Mouse (Mus musculus): ENCODE data around the gene Adh6a. TPM values are rescaled to one million over a fixed set of nuclear protein-coding genes. Genes with fewer than 3 reads are reported as not detected.

Gene Adh6a
- total and polyA plus RNA-seq, 3 experiments, result 1.5 TPM; not detected in 2

DNA sequence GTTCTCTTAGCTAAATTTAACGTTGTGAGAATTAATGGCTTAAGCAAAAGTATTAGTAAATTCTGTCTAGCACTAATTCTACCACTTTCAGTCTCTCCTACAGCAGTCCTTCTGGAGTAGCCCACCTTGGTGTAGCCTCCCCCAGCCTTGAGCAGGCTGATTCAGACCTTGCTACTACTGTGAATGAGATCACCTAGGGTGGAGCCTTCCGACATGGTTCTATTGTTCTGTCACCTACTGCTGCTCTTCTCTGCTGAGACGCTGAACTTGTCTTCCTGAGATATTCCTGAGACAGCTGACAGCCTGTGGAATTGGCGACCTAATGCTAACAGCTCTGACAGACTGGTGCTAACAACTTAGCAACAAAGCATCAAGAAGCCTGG is 8.6 kb upstream of the Adh6a start:
- H3K79me2 ChIP-seq (ENCODE audit: control insufficient read depth, insufficient read depth, low read length, poor library complexity), result no peaks in the 10 kb centered on the region
- no peak overlapping the region for H3K9ac ChIP-seq (ENCODE audit: control insufficient read depth, low read depth, low read length, poor library complexity, severe bottlenecking)
- no peak overlapping the region for H3K27ac ChIP-seq (ENCODE audit: control insufficient read depth, low read depth, low read length)
- no peaks in the 10 kb centered on the region for H3K36me3 ChIP-seq (ENCODE audit: control insufficient read depth in 1 of 2, insufficient read depth in 2 of 2, low read length in 2 of 2)
- no peak for DNase-seq (ENCODE audit: low read depth, low spot score)
- H3K9me3 ChIP-seq (replicated peaks; ENCODE audit: insufficient read depth, low read length), result no peaks in the 10 kb centered on the region
- TF ChIP-seq ZMIZ1 (IDR thresholded peaks at IDR 0.05; ENCODE audit: low read depth, low read length), result no peak
- no peak for TF ChIP-seq ZNF384 (IDR thresholded peaks at IDR 0.05; ENCODE audit: low read depth, low read length)
- TF ChIP-seq ETS1 (IDR thresholded peaks at IDR 0.05; ENCODE audit: low read depth, low read length), result no peak
- TF ChIP-seq POLR2A (IDR thresholded peaks at IDR 0.05; ENCODE audit: control insufficient read depth in 1 of 2, insufficient read depth in 1 of 2, low read depth in 1 of 2, low read length in 2 of 2, poor library complexity in 1 of 2), result no peak
- no peak for TF ChIP-seq SMC3 (IDR thresholded peaks at IDR 0.05; ENCODE audit: low read depth, low read length)
- no peak overlapping the region for H3K4me3 ChIP-seq (ENCODE audit: control insufficient read depth in 1 of 2, insufficient read depth in 1 of 2, low read depth in 2 of 2, low read length in 2 of 2)
- peaks cover 2 to 5% of the 10 kb centered on the region in 2 experiments; a peak in 3 of 4 replicates for H3K27me3 ChIP-seq (ENCODE audit: control insufficient read depth in 1 of 2, insufficient read depth in 2 of 2, low read length in 2 of 2)
- H3K4me1 ChIP-seq (ENCODE audit: control insufficient read depth in 1 of 2, insufficient read depth in 2 of 2, low read length in 2 of 2), result no peaks in the 10 kb centered on the region

DNA sequence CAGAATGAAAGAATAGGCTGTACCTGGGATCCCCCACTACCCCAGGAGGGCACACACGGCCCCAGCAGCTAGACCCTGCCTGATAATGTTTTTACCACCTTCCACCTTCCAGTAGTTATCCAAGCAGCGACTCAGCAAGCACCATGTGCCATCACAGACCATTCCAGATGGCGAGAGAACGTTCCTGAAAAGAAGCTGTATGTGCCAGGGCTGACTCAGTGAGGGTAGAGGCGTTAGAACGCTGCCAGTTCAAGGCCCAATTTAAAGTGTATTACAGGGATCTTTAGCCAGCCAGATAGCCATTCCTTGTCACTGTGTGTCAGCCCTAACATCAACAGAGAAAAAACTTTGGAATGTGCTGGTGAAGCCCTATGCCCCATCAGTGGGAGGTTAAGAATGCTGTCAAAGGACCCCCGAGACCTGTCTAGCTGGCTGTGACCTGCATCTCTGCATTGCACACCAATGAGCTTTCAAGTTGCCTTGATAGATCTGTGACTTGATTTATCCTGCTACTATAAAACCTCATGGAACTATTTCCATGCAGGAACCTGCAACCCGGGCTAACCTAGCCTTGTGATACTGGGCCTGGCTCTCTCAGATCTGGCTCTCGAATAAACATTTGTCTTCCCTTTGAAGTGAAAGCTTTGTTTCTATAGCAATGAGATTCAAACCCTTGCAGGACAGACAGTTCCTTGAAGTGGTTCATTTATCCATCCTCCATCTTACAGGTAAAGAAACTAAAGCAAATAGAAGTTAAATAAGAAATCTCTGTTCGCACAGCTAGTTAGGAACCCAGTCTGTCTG is 7.4 kb upstream of the Adh6a start:
- Histone ChIP-seq H3K4me1 (ENCODE audit: control insufficient read depth in 1 of 2, insufficient read depth in 2 of 2, low read length in 2 of 2) (no peaks in the 10 kb centered on the region), H3K9ac (ENCODE audit: control insufficient read depth, low read depth, low read length, poor library complexity, severe bottlenecking) (no peak overlapping the region), H3K9me3 (replicated peaks; ENCODE audit: insufficient read depth, low read length) (no peaks in the 10 kb centered on the region), H3K4me3 (ENCODE audit: control insufficient read depth in 1 of 2, insufficient read depth in 1 of 2, low read depth in 2 of 2, low read length in 2 of 2) (no peak overlapping the region), H3K27me3 (ENCODE audit: control insufficient read depth in 1 of 2, insufficient read depth in 2 of 2, low read length in 2 of 2) (peaks cover 2% of the 10 kb centered on the region in 2 experiments; a peak in 2 of 4 replicates), H3K36me3 (ENCODE audit: control insufficient read depth in 1 of 2, insufficient read depth in 2 of 2, low read length in 2 of 2) (no peaks in the 10 kb centered on the region), H3K27ac (ENCODE audit: control insufficient read depth, low read depth, low read length) (no peak overlapping the region), H3K79me2 (ENCODE audit: control insufficient read depth, insufficient read depth, low read length, poor library complexity) (no peaks in the 10 kb centered on the region)
- no peak for TF ChIP-seq TCF12 (IDR thresholded peaks at IDR 0.05; ENCODE audit: low read depth, low read length)
- TF ChIP-seq RAD21 (IDR thresholded peaks at IDR 0.05; ENCODE audit: low read depth, low read length), result no peak
- TF ChIP-seq TBP (IDR thresholded peaks at IDR 0.05; ENCODE audit: low read depth, low read length), result no peak
- TF ChIP-seq MEF2A (IDR thresholded peaks at IDR 0.05; ENCODE audit: extremely low read depth, insufficient replicate concordance, low read depth, low read length, poor library complexity, severe bottlenecking), result no peak
- TF ChIP-seq RCOR1 (IDR thresholded peaks at IDR 0.05; ENCODE audit: low read depth, low read length), result no peak
- TF ChIP-seq ZMIZ1 (IDR thresholded peaks at IDR 0.05; ENCODE audit: low read depth, low read length), result no peak
- TF ChIP-seq E2F4 (IDR thresholded peaks at IDR 0.05; ENCODE audit: borderline replicate concordance, low read depth, low read length), result no peak
- no peak for TF ChIP-seq GATA1 (IDR thresholded peaks at IDR 0.05; ENCODE audit: low read depth, low read length)
- TF ChIP-seq SIN3A (IDR thresholded peaks at IDR 0.05; ENCODE audit: low read length), result no peak
- no peak for TF ChIP-seq MYC (IDR thresholded peaks at IDR 0.05; ENCODE audit: low read depth, low read length)
- TF ChIP-seq CHD2 (IDR thresholded peaks at IDR 0.05; ENCODE audit: low read length), result no peak
- no peak for TF ChIP-seq JUND (IDR thresholded peaks at IDR 0.05; ENCODE audit: low read depth, low read length)
- TF ChIP-seq TAL1 (IDR thresholded peaks at IDR 0.05; ENCODE audit: low read length), result no peak
- TF ChIP-seq MYB (IDR thresholded peaks at IDR 0.05; ENCODE audit: low read depth, low read length), result no peak
- TF ChIP-seq ELF1 (IDR thresholded peaks at IDR 0.05; ENCODE audit: low read depth, low read length), result no peak
- no peak for TF ChIP-seq POLR2AphosphoS2 (IDR thresholded peaks at IDR 0.05; ENCODE audit: low read length)
- DNase-seq (ENCODE audit: low read depth, low spot score), result no peak
